Mouse (Mus musculus): ENCODE measurements at regions not wholly inside any gene's neighbourhood (a gene's known extent, or its start where the extent isn't known, plus 50 kb on each side); places are given as distances from the start of the nearest gene placed in this dataset.

DNA sequence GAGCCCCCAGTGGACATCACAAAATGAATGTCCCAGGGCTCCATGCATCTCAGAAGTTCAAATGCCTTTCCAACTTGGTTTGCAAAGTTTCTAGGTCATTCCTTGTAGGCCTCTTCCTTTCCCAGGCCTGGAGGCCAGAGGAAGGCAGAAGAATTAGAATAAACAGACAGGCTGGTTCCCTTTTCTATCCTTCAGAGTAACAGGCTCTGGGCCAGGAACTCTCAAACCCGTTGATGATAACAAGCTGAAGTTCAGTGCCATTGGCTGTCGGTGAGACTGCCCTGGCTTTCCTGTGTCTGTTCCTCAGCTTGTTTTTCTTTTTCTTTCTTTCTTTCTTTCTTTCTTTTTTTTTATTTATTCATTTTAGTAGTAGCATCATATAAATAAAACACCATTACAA is 99.3 kb upstream of the Gm4791 start:
- Histone ChIP-seq H3K4me1 (ENCODE audit: insufficient read depth) (no peaks in the 10 kb centered on the region), H3K4me3 (ENCODE audit: low read depth, low read length) (no peak overlapping the region), H3K36me3 (ENCODE audit: insufficient read depth) (no peaks in the 10 kb centered on the region), H3K4me2 (no peak overlapping the region), H3K9me3 (ENCODE audit: low read depth, low read length) (no peaks in the 10 kb centered on the region), H3K27me3 (ENCODE audit: insufficient read depth, low read length) (no peaks in the 10 kb centered on the region), H3K9ac (no peak overlapping the region), H3K27ac (ENCODE audit: low read depth) (no peak overlapping the region)
- 24% methylated on average over 2 of the region's 2 CpGs for WGBS
- ATAC-seq (ENCODE audit: insufficient read depth) (no peak), DNase-seq (peak; percentile 46)
- TF ChIP-seq CTCF (IDR thresholded peaks at IDR 0.05; ENCODE audit: low read depth): no peak

DNA sequence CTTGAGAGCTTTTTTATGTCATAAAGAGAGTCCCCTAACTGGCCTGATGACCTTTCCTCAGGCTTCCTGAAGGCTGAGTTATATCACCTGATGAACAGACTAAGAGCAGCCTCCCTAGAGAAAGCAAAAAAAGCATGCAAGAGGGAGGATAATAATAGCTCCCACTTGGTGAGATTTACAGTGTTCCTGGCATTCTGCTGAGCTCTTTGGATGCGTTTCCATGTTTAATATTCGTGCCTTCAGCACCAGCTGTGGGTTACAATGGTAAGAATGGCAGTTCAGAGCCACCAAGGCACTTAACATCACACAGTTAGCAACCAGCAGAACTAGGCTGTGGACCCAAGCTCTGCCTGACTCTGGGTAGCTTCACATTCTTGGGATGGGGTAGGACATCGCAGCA is 100.4 kb upstream of the Gm4791 start:
- Histone ChIP-seq H3K36me3 (ENCODE audit: insufficient read depth) (no peaks in the 10 kb centered on the region), H3K27ac (ENCODE audit: low read depth) (no peak overlapping the region), H3K4me2 (no peak overlapping the region), H3K4me1 (ENCODE audit: insufficient read depth) (no peaks in the 10 kb centered on the region), H3K9me3 (ENCODE audit: low read depth, low read length) (no peaks in the 10 kb centered on the region), H3K9ac (no peak overlapping the region), H3K4me3 (ENCODE audit: low read depth, low read length) (no peak overlapping the region), H3K27me3 (ENCODE audit: insufficient read depth, low read length) (no peaks in the 10 kb centered on the region)
- 80% methylated on average over 3 of the region's 3 CpGs for WGBS
- no peak for TF ChIP-seq CTCF (IDR thresholded peaks at IDR 0.05; ENCODE audit: low read depth)
- ATAC-seq (ENCODE audit: insufficient read depth) (no peak), DNase-seq (no peak)

DNA sequence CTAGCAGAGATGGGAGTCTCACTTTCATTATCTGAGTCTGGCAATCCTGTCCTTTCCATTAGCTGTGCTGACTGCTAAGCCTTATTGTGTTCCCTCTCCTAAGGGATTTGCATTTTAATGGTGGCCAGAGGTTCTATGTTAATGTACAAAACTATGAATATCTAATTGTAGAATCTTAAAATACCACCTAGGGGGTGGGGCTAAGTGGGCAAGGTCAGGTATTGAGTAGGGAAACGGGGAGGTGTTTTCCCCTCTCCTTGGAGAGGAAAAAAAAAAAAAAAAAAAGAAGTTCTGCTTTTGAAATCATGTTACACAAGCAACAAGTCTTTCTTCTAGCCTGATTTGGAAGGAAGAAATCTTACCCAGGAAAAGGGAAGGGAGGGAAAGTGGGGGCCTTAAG is 106.7 kb upstream of the Gm4791 start:
- WGBS: 52% methylated on average over 1 of the region's 1 CpGs
- no peak for TF ChIP-seq CTCF (IDR thresholded peaks at IDR 0.05; ENCODE audit: low read depth)
- no peak overlapping the region for H3K4me2 ChIP-seq
- ATAC-seq (ENCODE audit: insufficient read depth) (no peak), DNase-seq (no peak)
- no peaks in the 10 kb centered on the region for H3K4me1 ChIP-seq (ENCODE audit: insufficient read depth)
- H3K27ac ChIP-seq (ENCODE audit: low read depth): no peak overlapping the region
- H3K9ac ChIP-seq: no peak overlapping the region
- H3K27me3 ChIP-seq (ENCODE audit: insufficient read depth, low read length): no peaks in the 10 kb centered on the region
- no peak overlapping the region for H3K4me3 ChIP-seq (ENCODE audit: low read depth, low read length)
- H3K9me3 ChIP-seq (ENCODE audit: low read depth, low read length): no peaks in the 10 kb centered on the region
- no peaks in the 10 kb centered on the region for H3K36me3 ChIP-seq (ENCODE audit: insufficient read depth)

DNA sequence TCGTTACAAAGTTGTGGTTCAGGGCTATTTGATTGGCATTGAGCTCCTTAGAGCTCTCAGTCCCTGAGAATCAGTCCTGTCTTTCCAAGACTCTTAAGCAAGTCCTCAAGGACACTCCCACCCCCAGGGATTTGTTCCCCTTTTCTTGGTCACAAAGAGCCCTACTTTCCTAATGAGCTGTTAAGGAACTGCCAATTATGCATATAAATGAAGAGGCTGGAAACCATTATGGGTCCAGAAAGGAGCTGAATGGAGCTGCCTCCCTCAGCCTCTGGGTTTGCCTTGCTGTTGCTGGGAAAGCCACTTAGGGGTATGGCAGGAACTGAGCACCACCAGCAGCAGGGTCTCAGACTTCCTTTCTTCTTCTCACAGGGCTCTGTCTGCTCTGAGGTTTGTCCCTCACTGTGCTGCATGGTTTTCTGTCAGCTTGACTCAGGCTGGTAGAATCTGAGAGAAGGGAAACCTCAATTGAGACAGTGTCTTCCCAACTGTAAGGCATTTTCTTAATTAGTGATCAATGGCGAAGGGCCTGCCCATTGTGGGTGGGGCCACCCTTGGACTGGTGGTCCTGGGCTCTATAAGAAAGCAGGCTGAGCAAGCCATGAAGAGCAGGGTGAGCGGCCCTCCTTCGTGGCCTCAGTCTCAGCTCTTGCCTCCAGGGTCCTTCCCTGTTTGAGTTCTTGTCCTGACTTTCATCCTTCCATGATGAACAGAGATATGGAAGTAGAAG is 108.4 kb upstream of the Gm4791 start:
- Histone ChIP-seq H3K27ac (ENCODE audit: low read depth) (no peak overlapping the region), H3K9me3 (ENCODE audit: low read depth, low read length) (no peaks in the 10 kb centered on the region), H3K4me2 (no peak overlapping the region), H3K9ac (no peak overlapping the region), H3K4me1 (ENCODE audit: insufficient read depth) (no peaks in the 10 kb centered on the region), H3K36me3 (ENCODE audit: insufficient read depth) (no peaks in the 10 kb centered on the region), H3K4me3 (ENCODE audit: low read depth, low read length) (no peak overlapping the region), H3K27me3 (ENCODE audit: insufficient read depth, low read length) (no peaks in the 10 kb centered on the region)
- WGBS: 80% methylated on average over 4 of the region's 4 CpGs
- DNase-seq (no peak), ATAC-seq (ENCODE audit: insufficient read depth) (no peak)
- TF ChIP-seq CTCF (IDR thresholded peaks at IDR 0.05; ENCODE audit: low read depth): no peak

DNA sequence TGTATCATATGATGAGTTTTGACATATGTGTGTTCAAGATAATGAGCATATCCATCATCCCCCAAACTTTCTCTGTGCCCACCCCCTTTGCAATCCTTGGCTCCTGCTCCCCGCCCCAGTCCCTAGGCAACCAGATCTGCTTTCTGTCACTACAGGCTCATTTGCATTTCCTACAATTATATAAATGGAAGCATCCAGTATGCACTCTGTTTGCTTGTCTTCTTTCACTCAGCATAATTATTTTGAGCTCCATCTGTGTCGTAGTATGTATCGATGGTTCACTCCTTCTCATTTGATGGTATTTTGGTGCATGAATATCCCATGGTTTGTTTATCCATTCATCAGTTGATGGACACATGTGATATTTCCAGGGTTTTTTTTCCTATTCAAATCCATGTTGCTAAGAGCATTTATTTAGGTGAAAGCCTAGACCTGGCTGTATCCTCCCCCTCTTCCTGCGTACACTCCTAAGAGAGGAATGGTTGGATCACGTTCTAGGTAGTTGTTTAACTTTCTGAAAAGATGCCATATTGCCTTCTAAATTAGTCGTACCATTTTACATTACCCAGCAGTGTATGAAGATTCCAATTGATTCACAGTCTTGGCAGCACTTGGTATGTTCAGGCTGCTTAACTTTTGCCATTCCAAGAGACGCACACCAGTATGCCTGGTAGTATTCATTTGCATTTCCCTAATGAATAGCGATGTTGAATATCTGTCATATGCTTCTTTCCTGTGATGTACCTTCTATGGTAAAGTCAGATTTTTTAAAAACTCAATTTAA is 127.1 kb upstream of the Gm4791 start:
- Histone ChIP-seq H3K4me1 (ENCODE audit: insufficient read depth) (no peaks in the 10 kb centered on the region), H3K27ac (ENCODE audit: low read depth) (no peak overlapping the region), H3K27me3 (ENCODE audit: insufficient read depth, low read length) (no peaks in the 10 kb centered on the region), H3K9ac (no peak overlapping the region), H3K4me2 (no peak overlapping the region), H3K36me3 (ENCODE audit: insufficient read depth) (no peaks in the 10 kb centered on the region), H3K4me3 (ENCODE audit: low read depth, low read length) (no peak overlapping the region), H3K9me3 (ENCODE audit: low read depth, low read length) (no peaks in the 10 kb centered on the region)
- DNase-seq: no peak
- no peak for ATAC-seq (ENCODE audit: insufficient read depth)
- 84% methylated on average over 8 of the region's 8 CpGs for WGBS
- TF ChIP-seq CTCF (IDR thresholded peaks at IDR 0.05; ENCODE audit: low read depth): no peak

DNA sequence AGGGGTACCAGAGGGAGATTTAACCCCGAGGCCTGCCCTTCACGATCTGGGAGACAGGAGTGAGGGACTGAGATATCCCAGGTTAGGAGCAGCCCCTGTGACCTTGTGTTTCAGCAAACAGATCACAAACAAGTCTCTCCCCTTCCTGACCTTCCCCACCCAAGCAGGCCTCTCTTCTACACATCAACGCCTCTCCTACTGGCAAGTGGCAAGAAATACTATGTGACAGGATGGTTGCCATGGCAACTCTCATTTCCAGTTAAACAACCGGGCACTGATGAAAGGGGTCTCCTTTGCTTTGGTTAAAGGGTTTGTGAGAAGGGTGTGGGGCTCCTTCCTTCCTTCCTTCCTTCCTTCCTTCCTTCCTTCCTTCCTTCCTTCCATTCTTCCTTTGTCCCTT is 134.6 kb upstream of the Gm4791 start:
- no peak for TF ChIP-seq CTCF (IDR thresholded peaks at IDR 0.05; ENCODE audit: low read depth)
- no peaks in the 10 kb centered on the region for H3K27me3 ChIP-seq (ENCODE audit: insufficient read depth, low read length)
- no peak for ATAC-seq (ENCODE audit: insufficient read depth)
- no peak overlapping the region for H3K4me2 ChIP-seq
- DNase-seq: peak; percentile 40
- no peak overlapping the region for H3K4me3 ChIP-seq (ENCODE audit: low read depth, low read length)
- H3K36me3 ChIP-seq (ENCODE audit: insufficient read depth): no peaks in the 10 kb centered on the region
- H3K4me1 ChIP-seq (ENCODE audit: insufficient read depth): no peaks in the 10 kb centered on the region
- H3K9me3 ChIP-seq (ENCODE audit: low read depth, low read length): no peaks in the 10 kb centered on the region
- no peak overlapping the region for H3K27ac ChIP-seq (ENCODE audit: low read depth)
- H3K9ac ChIP-seq: no peak overlapping the region
- 13% methylated on average over 4 of the region's 4 CpGs for WGBS

DNA sequence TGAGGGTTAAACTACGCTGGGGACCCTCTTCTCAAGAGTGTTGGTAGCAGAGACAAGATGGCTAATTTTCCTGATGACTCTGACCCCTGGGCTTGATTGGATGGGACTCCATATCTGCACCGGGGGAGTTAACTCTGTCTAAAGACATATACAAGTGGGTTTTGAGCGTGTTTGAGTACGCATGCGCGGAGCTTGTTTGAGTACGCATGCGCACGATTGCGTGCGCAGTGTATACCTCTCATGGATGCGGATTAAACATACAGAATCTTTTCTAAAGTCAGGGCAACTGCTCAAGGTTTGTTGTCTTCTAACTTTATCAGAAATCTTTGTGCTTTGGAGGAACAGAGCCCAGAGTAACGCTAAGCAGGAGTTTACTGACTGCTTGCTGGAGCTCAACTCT is 146.8 kb upstream of the Gm4791 start:
- 91% methylated on average over 13 of the region's 13 CpGs for WGBS
- Histone ChIP-seq H3K9me3 (ENCODE audit: low read depth, low read length) (no peaks in the 10 kb centered on the region), H3K4me2 (no peak overlapping the region), H3K36me3 (ENCODE audit: insufficient read depth) (no peaks in the 10 kb centered on the region), H3K4me3 (ENCODE audit: low read depth, low read length) (no peak overlapping the region), H3K9ac (no peak overlapping the region), H3K4me1 (ENCODE audit: insufficient read depth) (no peaks in the 10 kb centered on the region), H3K27ac (ENCODE audit: low read depth) (no peak overlapping the region), H3K27me3 (ENCODE audit: insufficient read depth, low read length) (no peaks in the 10 kb centered on the region)
- ATAC-seq (ENCODE audit: insufficient read depth) (no peak), DNase-seq (no peak)
- no peak for TF ChIP-seq CTCF (IDR thresholded peaks at IDR 0.05; ENCODE audit: low read depth)

Measured in lung, embryonic 14.5 days (tissue).